Mouse (Mus musculus) lung, embryonic 15.5 days (tissue): ENCODE results near the gene Gm20390. TPM values are rescaled to one million over a fixed set of nuclear protein-coding genes. Genes with fewer than 3 reads are reported as not detected.
"Not testable (repeated sequence)": the region's sequence is repeated elsewhere in the genome, so short reads cannot be mapped to it uniquely, and the experiment has no call there.

Experiments
- ATAC-seq: fragments of 200-750 bp; cut with Nextera tagmentation; 2 replicates; pipeline ENCODE4 v1.8.0; 2017; ENCODE audit warnings: moderate number of reproducible peaks, borderline replicate concordance; ENCODE audit not compliant: low FRiP score, low TSS enrichment; ENCODE audit errors: extremely low read depth
- H3K27ac ChIP-seq: fragments of 300-500 bp; sonication (generic); 2 replicates; pipeline ENCODE4 v1.5.1; 2015; ENCODE audit warnings: moderate library complexity, mild to moderate bottlenecking, inconsistent platforms
- H3K27me3 ChIP-seq: fragments of 300-500 bp; sonication (generic); 2 replicates; pipeline ENCODE4 v1.6.1; 2015; ENCODE audit warnings: inconsistent platforms
- H3K36me3 ChIP-seq: fragments of 300-500 bp; sonication (generic); 2 replicates; pipeline ENCODE4 v1.6.1; 2015; ENCODE audit warnings: inconsistent platforms
- H3K4me1 ChIP-seq: fragments of 300-500 bp; sonication (generic); 2 replicates; pipeline ENCODE4 v1.6.1; 2015; ENCODE audit warnings: inconsistent platforms
- H3K4me2 ChIP-seq: fragments of 300-500 bp; sonication (generic); 2 replicates; pipeline ENCODE4 v1.6.1; 2015; ENCODE audit warnings: inconsistent platforms, mild to moderate bottlenecking, moderate library complexity
- H3K4me3 ChIP-seq: fragments of 300-500 bp; sonication (generic); 2 replicates; pipeline ENCODE4 v1.5.1; 2015; ENCODE audit warnings: mild to moderate bottlenecking, inconsistent platforms
- H3K9ac ChIP-seq: fragments of 300-500 bp; sonication (generic); 2 replicates; pipeline ENCODE4 v1.6.1; 2015; ENCODE audit warnings: inconsistent platforms
- H3K9me3 ChIP-seq: fragments of 300-500 bp; sonication (generic); 2 replicates; pipeline ENCODE4 v1.6.1; 2016; ENCODE audit warnings: inconsistent platforms
- WGBS: fragments of 180-500 bp; shearing (Covaris S2); methylation state at CpG from one replicate; pipeline ENCODE4 v1.1.7; 2015; 5-methylcytosine and 5-hydroxymethylcytosine counted together
- polyA plus RNA-seq: library from polyadenylated mRNA; unstranded; fragments of >200 nt; fragmentation: Nextera tagmentation; extraction: Ambion mirVana; gene quantifications from 2 replicates; pipeline ENCODE4 v1.2.1, GENCODE M21; 2015

Gene Gm20390
- polyA plus RNA-seq, 1 experiment from 2014 or later, result 379 TPM

DNA sequence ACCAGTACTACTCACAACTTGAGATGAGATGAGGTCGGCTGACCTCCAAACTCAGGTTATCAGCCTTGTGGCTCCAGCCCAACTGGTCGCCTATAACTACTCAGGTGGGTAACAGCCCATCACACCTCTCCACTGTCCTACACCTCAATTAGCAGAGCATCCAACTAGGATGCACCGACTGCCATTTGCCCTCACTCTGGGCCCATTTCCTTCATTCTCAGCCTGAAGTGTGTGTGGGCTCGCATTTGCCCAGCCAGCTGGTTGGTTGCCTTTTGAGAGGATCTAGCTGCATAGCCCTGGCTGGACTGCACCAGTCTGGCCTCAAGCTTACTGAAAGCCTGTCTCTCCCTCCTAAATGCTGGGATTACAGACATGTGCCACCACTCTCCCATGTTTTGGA lies 10.3 kb downstream of the Gm20390 start:
- Histone ChIP-seq H3K4me1 (peaks cover 24% of the 10 kb centered on the region), H3K9me3 (no peaks in the 10 kb centered on the region), H3K4me2 (no peak overlapping the region), H3K27ac (no peak overlapping the region), H3K9ac (no peak overlapping the region), H3K27me3 (no peaks in the 10 kb centered on the region), H3K36me3 (peaks cover 48% of the 10 kb centered on the region), H3K4me3 (no peak overlapping the region)
- ATAC-seq, result no peak
- WGBS, result 72% methylated on average over 4 of the region's 4 CpGs

DNA sequence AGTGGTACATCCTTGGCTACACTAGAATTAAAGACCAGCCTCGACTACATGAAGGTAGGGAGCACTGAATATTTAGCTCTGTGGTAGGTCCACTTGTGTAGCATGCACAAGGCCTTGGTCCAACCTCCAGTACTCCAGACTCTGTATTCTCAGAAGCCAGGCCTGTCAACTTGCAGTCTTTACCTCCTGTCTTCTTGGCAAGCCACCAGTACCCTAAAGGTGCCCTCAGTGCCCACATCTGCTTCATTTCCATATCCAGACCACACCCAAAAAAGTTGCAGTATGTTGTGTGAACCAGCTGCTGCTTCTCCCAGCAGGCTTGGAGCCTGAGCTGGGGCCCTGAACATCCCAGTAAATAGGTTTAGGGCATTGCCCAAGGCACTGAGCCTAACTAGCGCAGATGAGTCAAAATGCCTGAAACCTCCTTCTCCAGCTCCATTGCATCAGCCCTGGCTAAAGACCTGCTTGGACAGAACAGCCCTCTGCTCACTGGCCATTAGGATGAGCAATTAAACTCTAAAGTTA lies 11.0 kb downstream of the Gm20390 start:
- Histone ChIP-seq H3K4me2 (no peak overlapping the region), H3K9ac (no peak overlapping the region), H3K27me3 (no peaks in the 10 kb centered on the region), H3K36me3 (peaks cover 42% of the 10 kb centered on the region), H3K27ac (no peak overlapping the region), H3K9me3 (no peaks in the 10 kb centered on the region), H3K4me1 (peaks cover 24% of the 10 kb centered on the region), H3K4me3 (no peak overlapping the region)
- ATAC-seq, result no peak
- WGBS, result 83% methylated on average over 2 of the region's 2 CpGs

DNA sequence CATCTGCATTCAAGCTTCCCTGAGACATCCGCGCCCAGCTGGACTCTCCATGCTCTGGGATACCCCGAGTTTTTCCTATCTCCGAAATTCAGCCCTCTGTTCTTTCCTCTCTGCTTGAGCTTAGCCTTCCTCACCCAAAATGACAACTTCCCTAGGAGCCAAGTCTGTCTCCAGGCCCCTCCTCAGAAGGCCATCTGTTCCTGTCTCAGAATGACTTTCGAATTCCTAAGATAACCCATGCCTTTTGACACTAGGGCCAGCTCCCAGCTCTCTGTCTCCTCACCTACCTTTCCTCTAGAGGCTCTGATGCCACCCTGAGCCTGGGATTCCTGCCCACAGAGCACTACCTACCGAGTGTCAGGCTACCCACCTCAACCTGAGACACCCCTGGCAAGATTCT lies 11.9 kb downstream of the Gm20390 start, which contains the start of gene Nme2:
Gene Nme2, minus strand, starts transcription at position 101 of the 400 bp plus-strand sequence.
- 3% methylated on average over 6 of the region's 6 CpGs for WGBS
- no peaks in the 10 kb centered on the region for H3K27me3 ChIP-seq
- peak; percentile 9 for ATAC-seq
- peaks cover 42% of the 10 kb centered on the region for H3K36me3 ChIP-seq
- H3K4me2 ChIP-seq, result peak within 1 kb of the TSS; percentile 89
- H3K4me3 ChIP-seq, result peak within 1 kb of the TSS; percentile 74
- peak within 1 kb of the TSS; percentile 92 for H3K27ac ChIP-seq
- H3K9ac ChIP-seq, result peak within 1 kb of the TSS; percentile 61
- peaks cover 24% of the 10 kb centered on the region for H3K4me1 ChIP-seq
- H3K9me3 ChIP-seq, result no peaks in the 10 kb centered on the region

DNA sequence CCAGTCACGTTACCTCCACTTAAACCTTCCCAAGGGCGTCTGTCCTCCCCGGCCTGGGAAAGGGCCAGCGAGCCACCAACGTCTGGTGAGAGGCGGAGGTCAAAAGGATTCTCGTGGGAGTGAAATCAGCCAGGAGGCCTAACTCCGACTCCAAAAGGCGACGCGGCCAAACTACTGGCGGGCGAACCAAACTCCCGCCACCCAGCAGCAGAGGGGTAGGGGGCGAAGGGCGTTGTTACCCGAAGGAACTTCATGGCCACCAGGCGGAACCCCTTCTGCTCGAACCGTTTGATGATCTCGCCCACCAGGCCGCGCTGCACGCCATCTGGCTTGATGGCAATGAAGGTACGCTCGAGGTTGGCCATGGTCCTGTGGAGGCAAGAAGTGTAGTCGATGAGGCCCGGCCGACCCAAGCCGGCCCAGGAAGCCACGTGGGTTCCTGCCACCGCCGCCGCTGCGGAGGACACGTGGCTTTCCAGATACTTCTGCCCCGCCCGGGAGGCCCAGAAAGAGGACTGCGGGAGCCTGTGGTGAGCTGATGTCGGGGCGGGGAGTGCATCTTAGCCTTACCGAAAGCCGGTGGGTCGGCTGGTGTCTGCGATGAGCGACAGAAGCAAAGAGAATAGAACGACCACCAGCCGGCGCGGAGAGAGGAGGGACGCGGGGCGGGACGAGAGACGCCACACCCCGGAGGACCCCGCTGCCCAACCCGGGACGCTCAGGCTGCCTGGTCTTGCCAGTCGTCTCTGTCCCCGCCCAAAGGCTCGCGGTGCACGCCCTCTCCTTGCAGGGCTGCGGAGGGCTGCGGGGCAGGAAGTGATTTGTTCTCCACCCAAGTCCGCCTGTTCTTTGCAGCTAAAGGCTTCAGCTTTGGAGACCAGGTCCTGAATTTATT lies 12.6 kb downstream of the Gm20390 start:
- Histone ChIP-seq H3K36me3 (peaks cover 43% of the 10 kb centered on the region), H3K9ac (peak overlapping the region; percentile 61), H3K4me1 (peaks cover 24% of the 10 kb centered on the region), H3K9me3 (no peaks in the 10 kb centered on the region), H3K27me3 (no peaks in the 10 kb centered on the region), H3K4me2 (peak overlapping the region; percentile 89), H3K4me3 (peak overlapping the region; percentile 74), H3K27ac (peak overlapping the region; percentile 92)
- 1% methylated on average over 59 of the region's 67 CpGs for WGBS
- peak; percentile 98 for ATAC-seq

DNA sequence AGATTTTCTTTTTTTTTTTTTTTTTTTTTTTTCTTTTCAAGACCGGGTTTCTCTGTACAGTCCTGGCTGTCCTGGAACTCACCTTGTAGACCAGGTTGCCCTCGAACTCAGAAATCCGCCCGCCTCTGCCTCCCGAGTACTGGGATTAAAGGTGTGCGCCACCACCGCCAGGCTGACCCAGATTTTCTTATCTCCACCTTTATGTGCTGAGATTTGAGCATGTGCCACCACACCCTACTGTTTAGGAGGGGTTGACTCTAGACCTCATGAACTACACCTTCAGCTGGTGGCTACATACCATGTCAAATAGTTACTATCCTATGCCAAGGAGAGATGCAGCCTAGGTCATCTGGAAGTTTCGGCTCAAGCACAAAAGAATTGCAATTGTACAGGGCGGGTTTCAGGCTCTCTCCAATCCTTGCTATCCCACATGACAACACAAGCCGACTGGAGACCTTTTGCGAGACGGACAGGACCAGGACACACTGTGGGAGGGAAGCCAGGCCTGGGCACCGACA lies 13.3 kb downstream of the Gm20390 start:
- H3K4me2 ChIP-seq, result peak overlapping the region; percentile 89

DNA sequence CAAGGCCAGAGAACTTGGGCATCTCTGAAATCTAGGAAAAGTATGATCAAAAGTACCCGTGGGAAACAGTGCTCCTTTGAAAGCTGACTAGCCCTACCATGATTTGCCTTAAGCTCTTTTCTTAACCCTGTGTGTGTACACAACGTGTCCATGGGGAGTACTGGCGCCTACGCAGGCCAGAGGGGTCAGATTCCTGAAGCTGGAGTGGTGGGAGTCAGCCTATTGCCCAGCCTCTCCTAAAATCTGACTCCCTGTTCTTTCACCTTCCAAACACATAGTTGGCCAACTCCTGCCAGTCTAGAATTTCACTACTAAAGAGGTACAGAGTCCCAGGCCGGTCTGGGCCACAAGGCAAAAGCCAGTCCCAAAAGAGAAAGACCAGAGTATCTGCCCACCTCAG lies 15.7 kb downstream of the Gm20390 start:
- Histone ChIP-seq H3K4me3 (no peak overlapping the region), H3K4me2 (no peak overlapping the region), H3K4me1 (peaks cover 24% of the 10 kb centered on the region), H3K9me3 (no peaks in the 10 kb centered on the region), H3K9ac (no peak overlapping the region), H3K27me3 (no peaks in the 10 kb centered on the region), H3K27ac (no peak overlapping the region), H3K36me3 (peaks cover 40% of the 10 kb centered on the region)
- WGBS, result 36% methylated on average over 5 of the region's 5 CpGs
- ATAC-seq, result no peak

More for the DNA sequence above, 13.3 kb downstream of the Gm20390 start:
- ATAC-seq, result 0 out of 2 replicates have a peak, but pooled peaks have one; percentile 11
- no peaks in the 10 kb centered on the region for H3K27me3 ChIP-seq
- WGBS, result 39% methylated on average over 13 of the region's 13 CpGs
- peak overlapping the region; percentile 92 for H3K27ac ChIP-seq
- peaks cover 24% of the 10 kb centered on the region for H3K4me1 ChIP-seq
- H3K9ac ChIP-seq, result peak overlapping the region; percentile 61
- H3K4me3 ChIP-seq, result peak overlapping the region; percentile 74
- peaks cover 45% of the 10 kb centered on the region for H3K36me3 ChIP-seq
- no peaks in the 10 kb centered on the region for H3K9me3 ChIP-seq

DNA sequence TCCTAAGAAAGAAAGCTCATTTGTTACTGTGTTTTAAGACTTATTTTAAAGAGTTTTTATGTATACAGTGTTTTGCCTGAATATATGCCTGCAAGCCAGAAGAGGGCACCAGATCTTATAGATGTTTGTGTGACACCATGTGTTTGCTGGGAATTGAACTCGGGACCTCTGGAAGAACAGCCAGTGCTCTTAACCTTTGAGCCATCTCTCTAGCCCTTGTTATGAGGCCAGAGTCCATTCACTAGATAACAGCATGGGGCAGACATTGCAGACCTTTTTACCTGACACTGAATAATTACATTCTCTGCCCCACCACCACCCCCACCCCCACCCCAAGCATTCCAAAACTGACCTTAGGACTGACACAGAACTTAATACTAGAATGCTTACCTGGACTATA lies 18.0 kb downstream of the Gm20390 start:
- Histone ChIP-seq H3K27ac (no peak overlapping the region), H3K9me3 (no peaks in the 10 kb centered on the region), H3K27me3 (no peaks in the 10 kb centered on the region), H3K4me1 (peaks cover 14% of the 10 kb centered on the region), H3K4me2 (no peak overlapping the region), H3K9ac (no peak overlapping the region), H3K4me3 (no peak overlapping the region), H3K36me3 (peaks cover 46% of the 10 kb centered on the region)
- 79% methylated on average over 1 of the region's 1 CpGs for WGBS
- no peak for ATAC-seq

DNA sequence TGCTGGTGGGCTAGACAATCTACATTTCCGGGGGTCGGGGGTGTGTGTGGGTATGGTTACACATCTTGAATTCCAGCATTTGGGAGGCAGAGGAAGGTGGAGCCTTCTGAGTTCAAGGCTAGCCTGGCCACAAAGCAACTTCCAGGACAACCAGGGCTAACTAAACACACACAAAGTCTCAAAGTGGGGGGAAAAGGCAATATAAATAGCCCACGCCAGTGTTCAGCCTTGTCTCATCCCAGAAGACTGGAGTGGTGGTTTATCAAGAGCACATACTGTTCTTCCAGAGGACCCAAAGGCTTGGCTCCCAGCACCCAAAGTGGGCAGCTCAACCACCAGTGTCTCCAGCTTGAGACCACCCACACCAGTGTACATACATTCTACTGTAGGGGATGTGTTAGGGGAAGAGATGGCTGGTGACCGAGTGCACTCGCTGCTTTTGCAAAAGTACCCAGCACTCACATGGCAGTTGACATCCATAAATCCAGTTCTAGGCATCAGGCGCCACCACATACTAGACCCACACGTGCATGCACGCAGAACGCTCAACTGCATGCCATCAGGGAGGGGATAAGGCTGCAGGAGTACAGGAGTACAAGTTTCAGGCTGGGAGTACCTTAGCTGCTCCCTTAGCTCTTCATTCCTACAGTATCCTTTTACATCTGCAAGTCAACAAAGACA lies 19.1 kb downstream of the Gm20390 start:
- H3K36me3 ChIP-seq, result peaks cover 45% of the 10 kb centered on the region
- no peaks in the 10 kb centered on the region for H3K27me3 ChIP-seq
- H3K4me3 ChIP-seq, result no peak overlapping the region
- H3K9me3 ChIP-seq, result no peaks in the 10 kb centered on the region
- no peak overlapping the region for H3K9ac ChIP-seq
- 83% methylated on average over 9 of the region's 9 CpGs for WGBS
- peaks cover 7% of the 10 kb centered on the region for H3K4me1 ChIP-seq
- no peak overlapping the region for H3K27ac ChIP-seq
- no peak for ATAC-seq
- H3K4me2 ChIP-seq, result no peak overlapping the region

DNA sequence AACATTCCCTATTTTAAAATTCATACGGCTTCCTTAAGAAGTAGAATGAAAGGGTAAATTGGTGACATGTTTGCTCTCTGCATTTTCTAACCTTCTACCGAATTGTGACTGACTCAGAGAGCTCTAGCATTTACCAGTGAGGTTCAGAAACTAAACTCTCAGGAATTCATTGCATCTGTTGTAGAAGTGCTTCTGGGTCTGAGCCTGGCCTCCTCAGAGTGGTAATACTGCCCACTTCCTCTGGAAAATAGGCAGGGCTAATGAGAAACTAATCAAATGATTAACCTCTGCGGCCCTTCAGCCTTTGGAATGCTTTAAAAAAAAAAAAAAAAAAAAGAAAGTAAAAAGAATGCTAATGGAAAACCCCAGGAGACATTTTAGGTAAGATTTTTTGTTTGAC lies 23.1 kb downstream of the Gm20390 start:
- H3K9ac ChIP-seq, result no peak overlapping the region
- H3K4me2 ChIP-seq, result no peak overlapping the region
- ATAC-seq, result no peak
- H3K9me3 ChIP-seq, result no peaks in the 10 kb centered on the region
- WGBS, result 79% methylated on average over 3 of the region's 3 CpGs
- H3K27me3 ChIP-seq, result no peaks in the 10 kb centered on the region
- H3K36me3 ChIP-seq, result peaks cover 36% of the 10 kb centered on the region
- no peak overlapping the region for H3K4me3 ChIP-seq
- H3K27ac ChIP-seq, result no peak overlapping the region
- no peaks in the 10 kb centered on the region for H3K4me1 ChIP-seq

DNA sequence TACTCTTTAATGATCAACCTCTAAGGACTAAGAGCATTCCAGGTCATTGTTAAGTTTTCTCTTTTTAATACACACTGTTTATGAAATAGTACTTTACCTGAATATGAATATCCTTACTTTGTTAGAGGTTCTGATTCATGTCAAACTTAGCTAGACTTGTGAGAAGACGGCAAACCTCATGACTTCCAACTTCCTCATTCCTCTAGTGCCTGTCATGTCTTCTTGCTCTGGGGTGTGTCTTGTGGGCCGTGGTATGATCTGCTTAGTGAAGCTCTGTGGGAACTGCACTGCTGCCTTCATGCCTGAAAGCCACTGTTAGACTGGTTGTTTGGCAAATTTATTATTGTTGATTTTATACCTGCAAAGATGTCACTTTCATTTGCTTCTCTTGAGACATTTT lies 27.2 kb downstream of the Gm20390 start:
- no peak for ATAC-seq
- Histone ChIP-seq H3K27ac (no peak overlapping the region), H3K4me2 (no peak overlapping the region), H3K4me1 (no peaks in the 10 kb centered on the region), H3K36me3 (peaks cover 28% of the 10 kb centered on the region), H3K9me3 (no peaks in the 10 kb centered on the region), H3K4me3 (no peak overlapping the region), H3K9ac (no peak overlapping the region), H3K27me3 (no peaks in the 10 kb centered on the region)
- WGBS, result 75% methylated on average over 2 of the region's 2 CpGs

DNA sequence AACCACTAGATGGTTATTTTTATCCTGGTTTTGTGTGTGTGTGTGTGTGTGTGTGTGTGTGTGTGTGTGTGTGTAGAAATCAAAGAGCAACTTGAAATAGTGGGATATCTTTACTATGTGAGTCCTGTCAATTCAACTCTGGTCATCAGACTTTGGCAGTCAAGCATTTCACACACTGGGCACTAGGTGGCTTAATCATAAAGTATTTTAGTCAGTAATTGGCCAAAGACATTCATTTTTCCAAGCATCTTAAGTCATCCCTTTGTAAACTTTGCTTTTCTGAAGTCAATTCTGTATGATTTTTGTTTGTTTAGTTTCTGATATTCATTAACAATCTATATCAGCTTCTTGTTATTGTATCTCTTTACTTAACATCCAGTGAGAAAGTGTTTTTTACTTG lies 39.0 kb downstream of the Gm20390 start:
- Histone ChIP-seq H3K36me3 (peaks cover 71% of the 10 kb centered on the region), H3K4me2 (no peak overlapping the region)
- no peak for ATAC-seq

DNA sequence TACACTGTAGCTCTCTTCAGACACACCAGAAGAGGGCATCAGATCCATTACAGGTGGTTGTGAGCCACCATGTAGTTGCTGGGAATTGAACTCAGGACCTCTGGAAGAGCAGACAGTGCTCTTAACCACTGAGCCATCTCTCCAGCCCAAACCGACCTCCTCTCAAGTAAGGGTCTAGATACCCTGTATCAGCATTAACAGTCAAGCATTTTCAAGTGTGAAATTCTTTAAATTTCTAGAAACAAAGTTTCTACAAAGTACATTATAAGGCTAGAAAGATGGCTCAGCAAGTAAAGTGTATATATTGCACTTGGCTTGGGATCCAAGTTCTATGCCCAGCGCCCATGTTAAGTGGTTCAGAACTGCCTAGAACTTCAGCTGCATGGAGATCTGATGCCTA lies 53.1 kb downstream of the Gm20390 start:
- H3K4me3 ChIP-seq, H3K27me3 ChIP-seq, H3K9ac ChIP-seq, H3K9me3 ChIP-seq, ATAC-seq, H3K4me2 ChIP-seq, H3K27ac ChIP-seq, H3K4me1 ChIP-seq: not testable (repeated sequence)
- 86% methylated on average over 2 of the region's 2 CpGs for WGBS
- H3K36me3 ChIP-seq, result peaks cover 50% of the 10 kb centered on the region

More for the DNA sequence above, 39.0 kb downstream of the Gm20390 start:
- Histone ChIP-seq H3K9ac (no peak overlapping the region), H3K27me3 (no peaks in the 10 kb centered on the region), H3K27ac (no peak overlapping the region), H3K9me3 (no peaks in the 10 kb centered on the region), H3K4me1 (no peaks in the 10 kb centered on the region), H3K4me3 (no peak overlapping the region)
